Mouse (Mus musculus) gastrocnemius, adult 18-20 months (tissue): ENCODE results near the gene 2310007B03Rik. TPM values are rescaled to one million over a fixed set of nuclear protein-coding genes. Genes with fewer than 3 reads are reported as not detected.
A peak's percentile ranks its signal among the peaks of the same experiment; 100 is the strongest.

Experiments
- DNase-seq: peaks from one replicate; pipeline ENCODE4 v3.0.0; 2021; ENCODE audit warnings: low spot score
- total RNA-seq, 2 experiments: library from RNA; stranded (reverse); gene quantifications; 2 replicates each; pipeline ENCODE4 v1.2.3; 2021

2310007B03Rik gene
- total RNA-seq, 2 experiments from 2014 or later: not detected

DNA sequence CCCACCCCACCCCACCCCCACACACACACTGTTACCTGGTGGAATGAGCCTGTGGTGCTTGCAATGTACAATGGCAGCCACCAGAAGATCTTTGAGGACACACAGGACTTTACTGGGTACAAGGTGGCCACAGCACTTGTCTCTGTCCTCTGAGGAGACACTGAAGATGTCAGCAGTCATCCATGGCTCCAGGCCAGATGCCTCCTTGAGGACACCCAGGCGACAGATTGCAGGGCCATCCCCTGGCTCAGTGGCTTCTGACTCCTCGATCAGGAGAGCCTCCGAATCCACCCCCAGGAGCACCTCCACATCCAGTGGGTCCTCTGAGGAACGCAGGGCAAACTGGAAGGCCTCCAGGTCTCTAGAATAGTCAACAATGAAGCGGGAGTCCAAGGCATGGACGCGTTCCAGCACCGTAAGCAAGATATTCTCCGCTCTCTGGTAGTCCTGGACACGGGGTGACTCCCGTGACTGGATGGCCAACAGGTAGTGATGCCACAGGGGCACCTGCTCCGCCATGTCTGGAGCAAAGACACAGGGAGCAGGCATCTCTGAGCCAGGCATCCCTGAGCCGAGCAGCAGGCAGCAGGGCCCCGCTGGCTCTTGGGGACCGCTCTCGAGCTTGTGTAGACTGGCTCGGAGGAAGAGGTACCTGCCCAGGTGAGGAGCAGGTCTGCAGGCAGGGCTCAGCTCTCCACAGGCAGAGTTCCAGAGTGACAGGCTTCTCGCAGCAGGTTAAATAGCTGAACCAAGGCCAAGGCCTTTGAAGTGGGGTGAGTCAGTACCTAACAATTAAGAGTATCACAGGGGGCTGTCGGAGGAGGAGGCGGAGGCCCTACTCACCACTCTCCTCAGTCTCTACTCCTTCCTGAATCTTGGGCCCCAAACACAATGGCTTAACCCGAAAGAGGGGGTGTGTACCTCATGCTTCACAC lies 915 bp downstream of the 2310007B03Rik start:
- DNase-seq: no peak

- DNase-seq: no peak
These were observed 1.8 kb downstream of the 2310007B03Rik start for GRCm38 (mm10) chr1:93158916-93159315.

DNA sequence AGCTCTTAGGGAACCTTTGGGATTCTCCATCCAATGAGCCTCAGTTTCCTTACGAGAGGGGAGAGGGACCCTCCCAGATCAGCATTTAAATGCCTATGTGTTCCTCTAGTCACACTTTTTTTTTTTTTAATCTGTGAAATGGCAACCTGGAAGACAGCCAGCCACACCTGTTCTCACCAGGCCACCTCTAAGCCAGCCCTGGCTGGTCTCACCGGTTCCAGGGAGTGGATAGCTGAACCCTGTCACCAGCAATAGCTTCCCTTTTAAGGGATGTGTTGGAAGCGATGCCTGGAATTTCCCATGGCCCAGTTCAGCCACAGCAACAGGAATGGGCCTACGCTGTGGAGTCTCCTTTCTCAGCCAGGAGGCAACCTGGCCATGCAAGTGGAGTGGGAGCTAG lies 3.2 kb downstream of the 2310007B03Rik start:
- no peak for DNase-seq

- no peak for DNase-seq
These were observed 9.7 kb downstream of the 2310007B03Rik start for GRCm38 (mm10) chr1:93150907-93151661.

DNA sequence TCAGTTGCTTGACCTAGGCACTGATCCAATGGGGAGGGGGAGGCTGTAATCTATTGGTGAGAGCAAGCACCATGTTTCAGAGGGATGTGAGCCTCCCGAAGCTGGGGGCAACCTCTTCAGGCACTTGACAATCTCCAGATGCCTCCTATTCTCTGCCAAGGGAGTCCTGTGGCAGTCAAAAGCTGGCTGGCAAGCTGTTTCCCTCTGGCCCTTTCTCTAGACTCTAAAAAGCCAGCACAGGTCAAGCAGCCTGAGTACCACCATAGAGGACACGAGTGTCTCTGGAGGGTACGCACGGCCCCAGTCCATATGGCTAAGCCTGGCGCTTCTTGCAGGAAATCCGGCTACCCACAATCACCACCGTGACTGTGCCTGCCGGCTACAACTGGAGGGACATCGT lies 16.6 kb downstream of the 2310007B03Rik start:
- DNase-seq: no peak

GRCm38 (mm10) chr1:93142871-93143270 lies 17.9 kb downstream of the 2310007B03Rik start:
- no peak for DNase-seq

GRCm38 (mm10) chr1:93139713-93140112 lies 21.0 kb downstream of the 2310007B03Rik start:
- DNase-seq: no peak

DNA sequence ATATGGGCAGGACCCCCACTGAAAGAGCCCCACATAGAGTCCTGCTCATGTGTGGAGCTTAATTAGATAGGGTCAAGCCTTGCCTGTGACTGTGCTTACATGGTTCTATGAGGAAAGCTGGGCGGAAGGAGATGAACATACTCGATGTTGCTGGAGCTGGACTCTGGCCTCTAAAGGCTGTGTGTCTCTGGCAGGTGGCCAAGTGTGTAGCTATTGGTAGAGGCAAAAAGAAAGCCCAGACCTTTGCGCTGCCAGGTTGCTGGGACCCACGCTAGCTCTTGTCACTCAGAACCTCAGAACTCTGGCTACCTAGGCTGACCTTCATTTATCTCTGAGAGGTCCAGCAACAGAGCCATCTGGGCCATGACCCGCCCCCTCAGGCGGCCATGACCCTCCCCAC lies 22.2 kb downstream of the 2310007B03Rik start:
- no peak for DNase-seq

DNA sequence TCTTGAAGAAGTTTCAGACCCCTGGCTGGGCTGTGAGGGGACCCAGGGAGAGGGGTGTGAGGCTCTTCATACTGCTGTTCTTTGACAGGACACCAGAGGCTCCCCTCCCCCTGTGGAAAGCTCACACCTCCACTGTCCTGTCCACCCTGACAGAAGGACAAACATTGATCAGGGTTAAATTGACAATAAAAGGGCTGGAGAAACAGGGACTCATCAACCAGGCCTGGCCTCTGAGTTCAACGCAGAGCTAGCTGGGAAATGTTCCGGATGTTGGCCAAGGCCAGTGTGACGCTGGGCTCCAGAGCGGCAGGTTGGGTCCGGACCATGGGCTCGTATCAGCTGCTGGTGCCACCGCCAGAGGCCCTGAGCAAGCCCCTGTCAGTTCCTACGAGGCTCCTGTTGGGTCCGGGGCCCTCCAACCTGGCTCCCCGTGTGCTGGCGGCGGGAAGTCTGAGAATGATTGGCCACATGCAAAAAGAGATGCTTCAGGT lies 25.7 kb downstream of the 2310007B03Rik start, which contains the start of gene Agxt:
TSS of gene Agxt (plus strand) at position 205 of the 491 bp plus-strand sequence.
- no peak for DNase-seq

GRCm38 (mm10) chr1:93132676-93133075 lies 28.1 kb downstream of the 2310007B03Rik start:
- DNase-seq: no peak

DNA sequence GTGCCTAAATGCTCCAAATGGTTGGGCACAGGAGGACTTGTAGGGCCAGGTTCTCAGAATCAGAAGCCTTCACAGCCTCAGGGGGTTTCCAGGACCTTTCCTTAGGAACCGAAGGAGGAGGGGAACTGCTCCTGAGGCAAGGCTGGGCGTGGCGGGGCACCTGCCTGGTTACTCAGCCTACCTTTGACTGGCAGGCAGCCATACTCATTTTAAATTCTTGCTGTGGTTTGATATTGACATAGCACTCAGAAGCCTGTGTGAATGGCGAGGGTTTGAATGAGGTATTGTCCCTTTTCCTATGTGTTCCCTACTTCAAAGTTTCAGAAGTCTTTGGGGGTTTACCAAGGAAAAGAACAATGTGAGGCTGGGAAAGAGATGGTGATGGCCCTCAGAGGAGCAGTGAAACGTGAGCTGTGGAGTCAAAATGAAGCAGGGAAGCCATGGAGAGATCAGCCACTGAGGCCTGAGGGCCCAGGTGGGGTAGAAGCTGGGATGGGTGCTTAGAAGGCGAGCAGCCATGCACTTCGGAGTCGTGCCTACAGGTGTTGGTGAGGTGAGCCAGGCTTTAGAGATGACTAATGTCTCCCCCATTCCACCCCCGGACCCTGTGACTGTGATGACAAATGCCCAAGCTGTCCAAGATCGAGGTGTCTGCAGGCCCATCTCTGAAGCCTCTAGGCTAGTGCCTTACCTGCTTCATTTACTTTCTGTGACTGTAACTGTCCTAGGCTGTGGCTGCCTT lies 30.3 kb downstream of the 2310007B03Rik start:
- no peak for DNase-seq

GRCm38 (mm10) chr1:93128710-93129349 lies 31.9 kb downstream of the 2310007B03Rik start:
- DNase-seq: peak; percentile 38

DNA sequence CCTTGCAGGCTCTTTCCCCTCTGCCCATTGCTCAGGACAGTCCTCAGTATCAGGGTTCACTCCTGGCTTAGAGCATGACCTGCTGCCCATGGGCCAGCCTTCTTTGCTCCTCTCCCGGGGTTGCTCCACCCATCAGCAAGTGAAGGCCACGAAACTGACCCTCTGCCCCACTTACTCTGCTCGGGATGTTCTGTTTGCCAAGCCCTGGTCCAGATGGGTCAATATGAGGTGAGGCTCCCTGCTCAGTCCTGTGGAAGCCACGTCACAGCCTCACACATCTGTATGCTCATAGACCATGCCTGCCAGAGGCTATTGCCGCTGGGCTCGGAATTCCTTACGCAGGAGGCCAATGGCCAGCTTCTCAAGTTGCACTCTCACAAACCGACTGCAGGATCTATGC lies 32.5 kb downstream of the 2310007B03Rik start:
- no peak for DNase-seq

- no peak for DNase-seq
These were observed 35.5 kb downstream of the 2310007B03Rik start for GRCm38 (mm10) chr1:93125256-93125655.

- DNase-seq: no peak
These were observed 36.7 kb downstream of the 2310007B03Rik start for GRCm38 (mm10) chr1:93124066-93124465.

DNA sequence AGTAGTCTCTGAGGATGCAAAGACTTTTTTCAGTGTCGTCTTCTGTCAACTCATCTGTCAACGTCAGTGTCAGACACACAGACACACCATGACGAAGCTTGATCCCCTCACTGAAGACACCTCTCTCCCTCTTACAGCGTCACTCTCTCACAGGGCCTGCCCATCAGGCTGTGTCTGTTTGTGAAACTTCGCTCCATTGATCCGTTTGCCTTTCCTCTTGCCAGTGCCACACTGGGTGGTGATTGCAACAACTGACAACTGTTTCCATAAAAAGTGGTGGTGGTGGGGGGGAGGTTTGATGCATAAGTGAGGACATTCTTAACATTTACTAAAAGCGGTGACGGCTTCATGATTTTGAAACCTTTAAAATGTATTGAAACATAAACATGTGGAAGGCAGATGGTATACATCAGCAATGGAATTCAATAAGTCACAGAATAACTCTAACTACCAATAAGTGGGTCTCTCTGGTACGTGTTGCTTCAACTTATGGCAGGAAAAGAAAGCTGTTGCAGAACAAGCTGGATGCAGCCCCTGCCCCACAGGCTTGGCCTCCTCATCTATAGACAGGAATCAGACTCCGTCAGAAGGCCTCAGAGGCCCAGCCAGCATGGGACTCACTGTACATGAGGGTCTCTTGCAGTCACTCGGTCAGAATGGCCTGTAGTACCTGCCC lies 37.4 kb downstream of the 2310007B03Rik start:
- DNase-seq: no peak

DNA sequence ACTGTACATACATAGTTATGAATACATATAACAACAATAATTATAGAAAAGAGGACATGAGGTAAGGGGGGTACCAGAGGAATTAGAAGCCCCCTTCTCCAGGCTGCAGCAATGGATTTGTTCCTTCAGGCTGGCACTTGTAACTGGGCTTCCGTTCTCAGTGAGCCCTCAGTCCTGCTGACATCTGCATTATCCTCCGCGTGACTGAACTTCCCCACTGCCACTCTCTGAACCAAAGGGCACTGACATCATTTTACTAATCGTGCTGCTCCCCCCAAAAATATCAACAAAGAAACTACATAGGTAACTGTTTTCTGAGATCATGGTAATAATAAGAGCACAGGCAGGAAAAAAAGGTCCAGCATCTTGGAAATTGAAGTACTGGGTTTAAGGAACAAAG lies 41.9 kb downstream of the 2310007B03Rik start:
- no peak for DNase-seq

- DNase-seq: no peak
These were observed 45.3 kb downstream of the 2310007B03Rik start for GRCm38 (mm10) chr1:93115471-93115870.

GRCm38 (mm10) chr1:93114713-93115463 lies 45.9 kb downstream of the 2310007B03Rik start:
- DNase-seq: peak; percentile 12

DNA sequence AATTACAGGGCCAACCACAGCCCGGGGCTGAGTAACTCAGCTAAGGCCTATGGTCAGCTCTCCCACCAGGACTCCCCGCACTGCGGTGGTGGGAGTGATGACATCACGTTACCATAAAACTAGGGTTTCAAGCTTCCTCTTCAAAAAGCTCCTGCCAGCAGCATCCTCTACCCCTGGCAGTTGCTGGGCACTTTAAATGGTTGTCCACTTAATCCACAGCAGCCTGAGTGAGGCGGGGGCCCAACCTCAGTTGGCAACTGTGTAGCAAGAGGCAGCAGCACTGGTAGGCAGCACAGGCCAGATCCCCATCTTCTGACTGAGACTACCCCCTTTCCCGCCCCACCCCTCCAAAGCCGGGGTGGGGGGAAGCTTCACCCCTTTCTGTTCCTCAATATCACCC lies 58.0 kb downstream of the 2310007B03Rik start:
- DNase-seq: no peak
